Mouse (Mus musculus) bone marrow, adult 2 months (tissue): ENCODE measurements around the gene Rapgef4.

Experiments used
- CTCF ChIP-seq: fragments of 200-500 bp; IDR thresholded peaks from 2 replicates; pipeline ENCODE4 v1.5.1; 2011; ENCODE audit warnings: low read length, control low read depth; ENCODE audit not compliant: control insufficient read depth, insufficient read depth
- POLR2A ChIP-seq: fragments of 200-500 bp; IDR thresholded peaks from 2 replicates; pipeline ENCODE4 v1.6.1; 2011; ENCODE audit warnings: low read depth, mild to moderate bottlenecking, control low read depth, low read length, borderline replicate concordance; ENCODE audit not compliant: control insufficient read depth

DNA sequence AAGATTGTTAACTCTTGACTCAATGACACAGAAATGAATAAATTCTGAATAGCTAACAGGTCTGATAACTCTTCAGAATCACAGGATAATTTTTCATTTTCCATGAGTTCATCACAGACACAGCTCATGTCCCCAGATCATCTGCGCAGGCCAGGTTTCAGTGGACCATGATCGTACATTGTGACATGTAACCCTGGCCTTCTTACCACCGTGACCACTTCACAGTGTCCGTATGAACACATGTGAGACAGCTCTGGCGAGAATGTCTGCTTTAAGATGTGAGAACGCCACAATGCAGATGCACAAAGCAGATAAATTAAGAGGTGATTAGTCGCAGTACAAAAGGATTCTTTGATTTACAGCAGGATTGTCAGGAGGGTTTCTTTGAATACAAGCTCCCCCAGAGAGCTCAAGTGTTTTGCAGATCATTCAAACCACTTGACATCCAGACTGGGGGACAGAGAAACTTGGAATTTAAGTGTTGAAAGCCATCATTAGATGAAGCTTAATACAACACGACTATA lies 58.5 kb downstream of the Rapgef4 start:
- TF ChIP-seq POLR2A (no peak), CTCF (no peak)
